Mouse (Mus musculus): ENCODE results near the gene Tmem230.

GRCm38 (mm10) chr2:132282453-132283174, 35.0 kb upstream of the Tmem230 start:
- TF ChIP-seq E2F4 (IDR thresholded peaks at IDR 0.05; ENCODE audit: insufficient replicate concordance, low read depth, low read length) (no peak), TCF12 (IDR thresholded peaks at IDR 0.05; ENCODE audit: low read depth, low read length) (no peak), CTCF (conservative IDR thresholded peaks at IDR 0.05 in 1 of 2, IDR thresholded peaks at IDR 0.05 in 1 of 2; ENCODE audit: low read depth in 2 of 2, low read length in 2 of 2) (peak in 1 of 2 experiments; percentile 46; a peak in 2 of 4 replicates), USF2 (conservative IDR thresholded peaks at IDR 0.05; ENCODE audit: low read depth, low read length) (no peak)

Measured in CH12.LX (cell line).